Mouse (Mus musculus) hematopoietic stem cell, adult 5-6 weeks (primary cell): Measurements from ENCODE around the gene Adh6a. TPM values are rescaled to one million over a fixed set of nuclear protein-coding genes. Genes with fewer than 3 reads are reported as not detected.

Experiments
- ATAC-seq, 2 experiments: fragments of 125-278 bp in 1 of 2; replicated peaks in 1 of 2; 2 replicates each; pipeline ENCODE4 v1.8.0; 2016 to 2017; ENCODE audit warnings: inconsistent platforms in 2 of 2, mild to moderate bottlenecking in 2 of 2, moderate number of reproducible peaks in 2 of 2, low read depth in 1 of 2, moderate TSS enrichment in 1 of 2; ENCODE audit not compliant: low FRiP score in 2 of 2, poor library complexity in 2 of 2, severe bottlenecking in 2 of 2, insufficient read depth in 1 of 2, low TSS enrichment in 1 of 2
- total RNA-seq: library from RNA; stranded (forward); fragments of 172-1452, 232-1000 nt; gene quantifications from 2 replicates; pipeline ENCODE4 v1.2.3, GENCODE M21; 2017

Adh6a gene
- not detected in 2 replicates for total RNA-seq

DNA sequence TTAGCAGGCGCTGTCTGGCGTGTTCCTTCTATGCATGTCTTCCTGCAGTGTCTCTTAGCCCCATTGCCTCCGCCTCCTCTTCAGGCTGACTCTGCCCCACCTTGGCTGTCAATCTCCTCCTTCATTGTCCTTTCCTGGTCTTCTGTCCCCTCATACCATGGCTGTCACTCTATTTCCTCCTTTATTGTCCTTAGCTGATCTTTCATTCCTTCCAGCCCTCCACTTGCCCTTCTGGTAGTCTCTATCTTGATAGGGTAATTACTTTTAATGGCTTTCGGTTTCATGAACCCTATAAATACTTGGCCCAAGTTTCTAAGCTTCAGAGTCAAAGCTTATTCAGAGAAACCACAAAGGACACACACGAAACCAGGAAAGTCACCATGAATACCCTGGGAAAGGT is at the start of gene Adh6a:
Gene Adh6a (plus strand): TSS at position 322 of the 400 bp plus-strand sequence.
- no peak for ATAC-seq

DNA sequence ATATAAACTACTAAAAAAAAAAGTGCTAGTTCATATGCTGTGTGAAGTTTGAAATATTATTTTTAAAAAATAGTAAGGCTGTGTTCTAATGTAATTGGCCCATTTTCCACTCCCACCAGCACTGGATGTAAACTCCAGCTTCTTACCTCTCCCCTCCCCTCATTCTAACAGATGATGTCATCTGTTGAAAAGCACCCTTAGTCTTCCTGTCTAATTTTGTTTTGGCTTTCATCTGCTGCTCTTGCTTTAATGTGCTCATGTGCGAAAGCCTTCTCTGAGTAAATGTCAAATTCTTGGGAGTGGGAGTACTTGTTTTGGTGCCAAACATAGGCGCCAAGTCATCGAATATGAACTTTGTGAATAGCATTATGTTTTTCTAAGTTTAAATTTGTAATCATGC is 48.4 kb upstream of the Adh6a start:
- ATAC-seq = no peak

DNA sequence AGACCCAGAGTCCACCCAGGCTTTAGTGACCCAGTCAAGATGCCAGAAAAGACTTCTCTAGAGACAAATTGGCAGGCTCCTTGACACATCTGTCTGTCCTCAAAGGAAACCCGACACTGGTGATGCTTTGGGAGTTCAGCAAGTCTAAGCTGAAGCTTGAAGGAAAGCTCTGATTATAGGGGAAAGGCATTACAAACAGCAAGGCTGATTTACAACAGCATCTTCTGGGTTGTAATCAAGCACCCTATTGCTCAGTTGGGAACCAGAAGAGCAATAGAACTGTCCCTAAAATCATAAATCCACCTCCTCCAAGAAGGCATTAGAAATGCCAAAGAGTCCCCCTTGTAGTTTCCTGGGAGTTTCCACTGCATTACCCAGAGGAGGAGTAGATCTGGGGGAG is 42.6 kb upstream of the Adh6a start:
- ATAC-seq = no peak

- ATAC-seq = no peak
Observed at GRCm38 (mm10) chr3:138271297-138271696, 41.8 kb upstream of the Adh6a start.

DNA sequence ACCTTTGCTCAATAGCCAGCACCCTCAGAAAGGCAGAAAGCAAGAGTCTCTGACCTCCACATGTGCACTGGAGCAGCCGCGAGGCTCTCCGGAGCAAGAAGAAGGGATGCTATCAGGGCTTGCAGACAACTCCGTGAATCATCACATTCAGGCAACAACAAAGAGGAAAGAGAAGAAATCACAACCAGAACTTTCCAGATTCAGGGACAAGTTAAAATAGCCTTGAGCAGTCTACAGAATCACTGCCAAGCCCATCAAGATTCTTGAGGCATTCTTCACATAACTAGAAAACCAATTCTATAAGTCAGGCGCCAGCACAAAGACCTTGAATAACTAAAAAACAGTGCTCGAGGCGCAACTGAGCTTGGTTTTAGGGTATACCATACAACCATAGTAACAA is 40.0 kb upstream of the Adh6a start:
- ATAC-seq = no peak

GRCm38 (mm10) chr3:138275100-138275499 is 38.0 kb upstream of the Adh6a start:
- ATAC-seq = no peak

DNA sequence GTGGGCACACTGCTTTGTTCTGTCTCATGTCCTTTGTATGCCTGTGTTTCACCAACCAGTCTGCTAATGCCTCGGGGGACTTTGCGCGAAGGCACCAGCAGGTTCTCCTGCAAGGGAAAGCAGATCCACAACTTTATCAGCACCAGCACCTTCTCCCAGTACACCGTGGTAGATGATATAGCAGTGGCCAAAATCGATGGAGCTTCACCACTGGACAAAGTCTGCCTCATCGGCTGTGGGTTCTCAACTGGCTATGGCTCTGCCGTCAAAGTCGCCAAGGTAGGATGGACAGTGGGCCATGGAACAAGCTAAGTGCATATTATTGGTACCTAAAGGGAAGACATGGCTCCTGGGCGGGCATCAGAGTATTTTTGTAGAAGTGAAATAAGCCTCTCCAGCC is 30.5 kb upstream of the Adh6a start:
- no peak for ATAC-seq

DNA sequence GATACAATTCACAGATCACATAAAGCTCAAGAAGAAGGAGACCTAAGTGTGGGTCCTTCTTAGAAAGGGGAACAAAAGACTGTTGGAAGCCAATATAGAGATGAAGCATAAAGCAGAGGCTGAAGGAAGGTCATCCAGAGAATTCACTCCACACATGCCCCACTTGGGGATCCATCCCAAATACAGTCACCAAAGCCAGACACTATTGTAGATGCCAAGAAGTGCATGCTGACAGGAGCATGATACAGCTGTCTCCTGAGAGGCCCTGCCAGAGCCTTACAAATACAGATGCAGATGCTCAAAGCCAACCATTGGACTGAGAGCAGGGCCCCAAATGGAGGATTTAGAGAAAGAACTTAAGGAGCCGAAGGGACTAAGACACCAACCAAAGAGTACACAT is 29.3 kb upstream of the Adh6a start:
- ATAC-seq = no peak

DNA sequence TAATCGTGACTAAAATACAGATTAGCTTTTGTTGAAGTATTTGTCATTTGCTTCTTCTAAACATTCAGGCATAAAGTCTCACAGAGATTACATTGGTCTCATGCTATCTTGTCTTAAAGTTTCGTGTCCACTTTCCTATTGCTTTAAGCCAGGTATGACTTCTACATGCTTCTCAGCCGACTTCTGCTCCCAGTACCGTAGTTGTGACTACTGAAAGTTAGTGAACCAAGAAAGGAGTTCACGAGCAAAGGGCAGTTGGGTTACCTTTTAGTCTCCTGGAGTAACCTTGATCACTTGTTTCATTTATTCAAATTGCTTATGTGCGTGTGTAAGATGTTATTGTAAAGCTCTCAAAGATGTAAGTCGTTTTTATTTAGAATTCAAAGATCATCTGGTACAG is 27.1 kb upstream of the Adh6a start:
- ATAC-seq = no peak

DNA sequence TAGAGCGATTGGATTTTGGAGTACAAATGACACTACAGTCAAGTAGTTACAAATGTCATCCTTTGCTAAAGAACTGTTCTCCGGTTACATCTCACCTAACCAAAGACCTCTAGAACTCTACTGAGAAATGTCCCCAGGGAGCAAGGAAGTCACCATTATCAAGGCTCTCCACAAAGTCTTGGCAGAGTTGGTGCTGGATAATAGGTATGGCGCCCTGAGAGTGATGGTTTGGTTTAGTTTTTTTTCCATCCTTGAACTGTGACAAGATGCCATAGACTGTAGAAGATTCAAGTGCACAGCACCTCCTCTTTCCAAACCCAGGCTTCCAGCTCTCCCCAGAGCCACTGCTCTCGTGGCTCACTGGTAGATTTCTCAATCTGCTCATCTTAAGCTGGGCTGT is 25.4 kb upstream of the Adh6a start:
- ATAC-seq = no peak

DNA sequence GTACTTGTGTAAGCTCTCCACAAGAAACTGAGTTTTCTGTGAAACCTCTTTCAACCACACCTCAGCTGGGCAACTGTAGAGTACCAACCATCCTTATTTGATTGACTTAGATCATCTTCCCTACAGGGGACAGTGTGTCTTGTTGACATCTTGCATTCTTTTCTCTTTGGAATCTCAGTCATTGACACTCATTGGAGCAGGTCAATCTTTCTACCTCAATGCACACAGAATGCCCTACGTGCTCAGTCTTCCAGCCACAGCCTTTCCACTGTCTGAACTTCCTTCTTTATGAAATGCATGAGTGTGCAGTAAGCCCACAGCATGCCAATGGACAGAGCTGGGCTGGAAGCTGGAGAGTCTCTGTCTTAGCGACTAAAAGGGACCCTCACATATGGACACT is 22.4 kb upstream of the Adh6a start:
- no peak for ATAC-seq

DNA sequence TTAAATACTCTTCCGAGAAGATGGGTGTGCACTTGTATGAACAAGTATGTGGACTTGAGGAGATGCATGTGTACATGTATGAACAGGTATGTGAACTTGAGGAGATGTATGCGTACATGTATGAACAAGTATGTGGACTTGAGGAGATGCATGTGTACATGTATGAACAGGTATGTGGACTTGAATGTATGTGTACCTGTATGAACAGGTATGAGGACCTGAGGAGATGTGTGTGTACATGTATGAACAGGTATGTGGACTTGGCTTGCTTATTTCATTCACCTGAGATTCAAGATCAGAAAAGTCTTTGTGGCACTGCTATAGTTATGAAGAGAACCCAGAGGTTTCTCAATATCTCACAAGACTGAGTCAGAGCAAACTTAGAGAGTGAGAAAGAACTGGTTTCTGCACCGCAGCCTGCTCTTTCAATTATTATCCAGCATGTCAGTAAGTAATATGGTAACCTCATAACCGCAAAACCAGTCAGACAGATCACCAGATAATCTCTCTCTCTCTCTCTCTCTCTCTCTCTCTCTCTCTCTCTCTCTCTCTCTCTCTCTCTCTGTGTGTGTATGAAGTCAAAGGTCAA is 21.5 kb upstream of the Adh6a start:
- ATAC-seq = no peak

DNA sequence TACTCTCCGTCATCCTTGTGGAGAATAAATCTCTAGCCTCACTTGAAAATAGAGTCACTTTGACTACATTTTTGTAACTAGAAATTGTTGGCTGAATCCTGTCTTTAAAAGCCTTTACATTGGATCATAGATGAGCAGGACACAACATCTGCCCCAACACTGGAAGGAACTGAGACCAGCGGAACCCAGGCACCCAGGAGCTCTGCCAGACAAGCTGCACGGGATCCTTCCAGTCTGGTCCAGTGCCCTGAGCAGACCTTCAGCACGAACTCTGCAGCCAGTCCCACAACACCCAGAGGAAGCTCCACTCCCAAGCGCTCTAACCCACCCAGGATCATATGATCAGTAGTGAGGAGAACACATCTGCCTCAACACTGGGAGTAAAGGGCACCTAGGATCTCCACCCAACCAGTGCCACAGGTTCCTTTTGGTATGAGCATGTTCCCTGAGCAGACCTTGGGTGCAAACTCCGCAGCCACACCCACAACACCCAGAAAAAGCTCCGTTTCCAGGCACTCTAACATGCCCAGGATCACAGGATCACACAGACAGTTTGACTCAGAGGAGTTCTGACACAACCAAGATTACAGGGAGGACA is 19.7 kb upstream of the Adh6a start:
- no peak for ATAC-seq

DNA sequence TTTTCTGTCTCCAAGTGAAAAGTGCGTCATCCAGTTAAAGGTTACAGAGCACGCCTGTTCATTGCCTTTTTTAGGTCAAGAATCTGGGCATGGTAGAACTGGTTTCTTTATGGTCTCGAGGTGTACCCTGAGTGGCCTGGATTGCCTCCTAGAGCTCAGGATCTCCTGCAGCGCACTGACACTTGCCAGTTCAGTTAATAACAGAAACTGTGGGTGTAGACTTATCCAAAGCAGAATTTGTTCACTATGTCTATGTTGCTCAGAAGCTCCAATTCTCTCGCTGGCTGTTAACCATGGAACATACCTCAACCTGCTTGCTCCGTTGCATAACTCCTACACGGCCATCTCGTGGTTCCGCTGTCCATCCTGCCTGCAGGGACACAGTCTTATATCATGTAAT is 13.0 kb upstream of the Adh6a start:
- ATAC-seq = no peak

DNA sequence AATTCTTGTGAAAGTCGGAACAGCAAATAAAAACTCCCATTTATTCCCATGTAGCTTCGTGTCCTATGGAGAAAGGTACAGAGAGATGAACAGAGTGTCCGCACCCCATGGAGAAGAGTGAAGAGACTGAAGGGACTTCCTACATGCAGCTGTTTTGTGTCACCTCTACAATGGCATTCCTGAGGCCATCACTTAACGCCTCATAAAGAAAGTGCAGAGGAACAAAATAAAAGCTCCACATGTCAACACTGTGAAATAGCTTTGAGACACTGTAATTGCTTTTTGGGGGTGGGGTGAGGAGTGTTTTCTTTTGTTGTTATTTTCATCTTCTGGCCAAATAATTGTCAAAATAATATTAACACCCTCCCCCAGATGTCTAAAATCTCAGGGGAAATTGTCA is 10.4 kb upstream of the Adh6a start:
- no peak for ATAC-seq

- no peak for ATAC-seq
Observed at GRCm38 (mm10) chr3:138303771-138304488, 9.2 kb upstream of the Adh6a start.

GRCm38 (mm10) chr3:138304489-138304871 is 8.6 kb upstream of the Adh6a start:
- ATAC-seq = no peak

- no peak for ATAC-seq
Observed at GRCm38 (mm10) chr3:138305486-138306289, 7.4 kb upstream of the Adh6a start.
